Comparison of ENCODE assay signal across 8 mouse cellular contexts in genomic region chr16:24393556-24394210, GRCm38 (mm10). TPM values are rescaled to one million over a fixed set of nuclear protein-coding genes. Genes with fewer than 3 reads are reported as not detected.
DNase-seq lines count a peak whose midpoint lies in the region; ATAC-seq and TF ChIP-seq lines count a peak whose summit lies in the region.

No protein-coding gene starts in this region.

- no peaks in the 10 kb centered on the region for H3K27me3 ChIP-seq in forebrain, embryonic 13.5 days
- H3K27me3 ChIP-seq in limb, embryonic 11.5 days (ENCODE audit: control insufficient read depth, insufficient read depth, low read length), result no peaks in the 10 kb centered on the region
- peaks cover 20% of the 10 kb centered on the region for H3K27me3 ChIP-seq in midbrain, embryonic 10.5 days (ENCODE audit: low read depth, poor library complexity, severe bottlenecking)
- H3K27me3 ChIP-seq in stomach, embryonic 15.5 days (replicated peaks), result no peaks in the 10 kb centered on the region

- no peak for TF ChIP-seq CTCF in bone marrow, adult 2 months (IDR thresholded peaks at IDR 0.05; ENCODE audit: control insufficient read depth, insufficient read depth, low read length)

- no peaks in the 10 kb centered on the region for H3K9me3 ChIP-seq in forebrain, embryonic 13.5 days (replicated peaks)
- no peaks in the 10 kb centered on the region for H3K9me3 ChIP-seq in limb, embryonic 11.5 days (ENCODE audit: control insufficient read depth, low read length)
- no peaks in the 10 kb centered on the region for H3K9me3 ChIP-seq in midbrain, embryonic 10.5 days (replicated peaks)
- no peaks in the 10 kb centered on the region for H3K9me3 ChIP-seq in stomach, embryonic 15.5 days

- H3K4me2 ChIP-seq in forebrain, embryonic 13.5 days, result peak overlapping the region; percentile 72
- H3K4me2 ChIP-seq in limb, embryonic 11.5 days (ENCODE audit: low read depth, severe bottlenecking), result peak overlapping the region; percentile 45
- peak overlapping the region; percentile 72 for H3K4me2 ChIP-seq in stomach, embryonic 15.5 days

- no peak for TF ChIP-seq POLR2A in bone marrow, adult 2 months (IDR thresholded peaks at IDR 0.05; ENCODE audit: borderline replicate concordance, control insufficient read depth, low read depth, low read length)

- H3K4me1 ChIP-seq in bone marrow, adult 2 months (ENCODE audit: control insufficient read depth, insufficient read depth, low read length), result no peaks in the 10 kb centered on the region
- peaks cover 21% of the 10 kb centered on the region for H3K4me1 ChIP-seq in forebrain, embryonic 13.5 days
- H3K4me1 ChIP-seq in limb, embryonic 11.5 days (ENCODE audit: control insufficient read depth, insufficient read depth, low read length), result peaks cover 18% of the 10 kb centered on the region
- H3K4me1 ChIP-seq in midbrain, embryonic 10.5 days, result peaks cover 28% of the 10 kb centered on the region
- peaks cover 29% of the 10 kb centered on the region for H3K4me1 ChIP-seq in stomach, embryonic 15.5 days

- peak overlapping the region; percentile 87 for H3K9ac ChIP-seq in forebrain, embryonic 13.5 days
- H3K9ac ChIP-seq in limb, embryonic 11.5 days (ENCODE audit: low read length), result peak overlapping the region; percentile 97
- H3K9ac ChIP-seq in stomach, embryonic 15.5 days, result peak overlapping the region; percentile 94

- H3K27ac ChIP-seq in bone marrow, adult 2 months (ENCODE audit: control insufficient read depth, insufficient read depth, low read depth, low read length, poor library complexity), result peak overlapping the region; percentile 80
- H3K27ac ChIP-seq in forebrain, embryonic 13.5 days, result peak overlapping the region; percentile 69
- peak overlapping the region; percentile 97 for H3K27ac ChIP-seq in limb, embryonic 11.5 days (replicated peaks; ENCODE audit: low read depth, low read length)
- H3K27ac ChIP-seq in midbrain, embryonic 10.5 days (replicated peaks), result peak overlapping the region; percentile 97
- peak overlapping the region; percentile 99 for H3K27ac ChIP-seq in stomach, embryonic 15.5 days

- WGBS in bone marrow, adult 2 months, result under 1% methylated on average over 72 of the region's 76 CpGs
- under 1% methylated on average over 30 of the region's 76 CpGs for WGBS in forebrain, embryonic 13.5 days
- 0% methylated on average over 34 of the region's 76 CpGs for WGBS in limb, embryonic 11.5 days
- under 1% methylated on average over 60 of the region's 76 CpGs for WGBS in midbrain, embryonic 10.5 days
- under 1% methylated on average over 49 of the region's 76 CpGs for WGBS in stomach, embryonic 15.5 days

- peak; percentile 70 for DNase-seq in kidney, adult 11 months
- no peak for DNase-seq in kidney, adult 18-20 months
- DNase-seq in heart, postnatal 4 days, result peak; percentile 77
- DNase-seq in limb, embryonic 11.5 days (ENCODE audit: low spot score), result peak; percentile 67
- peak; percentile 51 for DNase-seq in midbrain, embryonic 10.5 days (ENCODE audit: low spot score)

- ATAC-seq in forebrain, embryonic 13.5 days, result peak; percentile 64
- ATAC-seq in limb, embryonic 11.5 days (ENCODE audit: insufficient number of reproducible peaks, low FRiP score, low TSS enrichment, low read depth), result peak; percentile 57
- ATAC-seq in stomach, embryonic 15.5 days (ENCODE audit: insufficient read depth, low FRiP score, low read depth), result peak; percentile 28; the same call in 1 of the 2 replicates

- H3K4me3 ChIP-seq in bone marrow, adult 2 months (replicated peaks; ENCODE audit: control insufficient read depth, low read depth, low read length), result peak overlapping the region; percentile 76
- peak overlapping the region; percentile 86 for H3K4me3 ChIP-seq in forebrain, embryonic 13.5 days
- peak overlapping the region; percentile 76 for H3K4me3 ChIP-seq in limb, embryonic 11.5 days (ENCODE audit: low read depth, low read length)
- peak overlapping the region; percentile 92 for H3K4me3 ChIP-seq in midbrain, embryonic 10.5 days
- H3K4me3 ChIP-seq in stomach, embryonic 15.5 days (replicated peaks), result peak overlapping the region; percentile 93

- no peaks in the 10 kb centered on the region for H3K36me3 ChIP-seq in forebrain, embryonic 13.5 days (ENCODE audit: poor library complexity, severe bottlenecking)
- H3K36me3 ChIP-seq in limb, embryonic 11.5 days (ENCODE audit: control insufficient read depth, insufficient read depth, low read length), result no peaks in the 10 kb centered on the region
- no peaks in the 10 kb centered on the region for H3K36me3 ChIP-seq in midbrain, embryonic 10.5 days
- H3K36me3 ChIP-seq in stomach, embryonic 15.5 days, result no peaks in the 10 kb centered on the region

RNA-seq across cellular contexts. Expression of gene Lpp, which starts 0.4 kb away (rescaled TPM):
- 3.3 and 6.2 TPM in 2 replicates for polyA plus RNA-seq in bone marrow, adult 2 months (2011; ENCODE audit: insufficient read depth, insufficient read length, low replicate concordance, missing spikeins)
- 9.4 and 10.8 TPM in 2 replicates for polyA plus RNA-seq in forebrain, embryonic 13.5 days (2015; fragmentation: Nextera tagmentation; extraction: Ambion mirVana)
- 10 to 100 TPM; 77.6 to 80.1 TPM for total RNA-seq in heart, postnatal 4 days (2021)
- polyA plus RNA-seq in limb, embryonic 11.5 days (2014; fragmentation: Nextera tagmentation; extraction: Ambion mirVana), result 38.2 and 44.0 TPM in 2 replicates
- 21.7 and 23.0 TPM in 2 replicates for polyA plus RNA-seq in midbrain, embryonic 10.5 days (2016; fragmentation: Nextera tagmentation; extraction: Ambion mirVana)
- polyA plus RNA-seq in stomach, embryonic 15.5 days (2015; fragmentation: Nextera tagmentation; extraction: Ambion mirVana), result 69.5 and 73.3 TPM in 2 replicates
